23 mouse cellular contexts compared by ENCODE assay signal in the genomic region with DNA sequence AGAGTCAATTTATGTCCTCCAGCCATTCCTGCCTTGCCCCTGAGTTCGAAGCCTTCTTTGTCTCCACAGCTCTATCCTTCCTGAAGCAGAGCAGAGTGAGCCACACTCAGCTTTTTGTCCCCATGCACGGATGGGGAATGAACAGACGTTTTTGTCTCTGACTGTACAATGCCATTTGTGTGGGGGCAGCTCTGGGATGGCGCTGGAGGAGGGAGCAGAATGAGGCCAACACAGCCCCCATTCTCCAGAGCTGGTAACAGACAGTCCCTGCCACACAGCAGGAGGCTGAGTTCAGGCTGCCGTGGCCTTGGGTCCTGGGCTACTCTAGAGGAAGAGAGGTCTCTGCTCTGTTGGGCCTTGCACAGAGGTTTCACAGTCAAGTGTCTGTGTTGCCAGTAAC.
DNase-seq lines count a peak whose midpoint lies in the region; ATAC-seq lines count a peak whose summit lies in the region.
"Had no signal": no experiment of that assay in that cellular context is flagged by ENCODE, and none has a peak within 500 bp of the region (broad histone marks: within the 10 kb centered on the region; RNA-seq: fewer than 3 reads in every experiment).

No protein-coding gene starts in this region.

- H3K27me3 ChIP-seq in embryonic facial prominence, embryonic 14.5 days (replicated peaks; ENCODE audit: control insufficient read depth, insufficient read depth, low read length) = peaks cover 12% of the 10 kb centered on the region; the same call in 1 of the 2 replicates
- H3K27me3 ChIP-seq in embryonic facial prominence, embryonic 10.5 days (replicated peaks; ENCODE audit: low read depth, poor library complexity, severe bottlenecking) = peaks cover 88% of the 10 kb centered on the region
- H3K27me3 ChIP-seq: CH12.LX; heart, embryonic 15.5 days; neural tube, embryonic 12.5 days had no signal

- no peak overlapping the region for H3K4me2 ChIP-seq in embryonic facial prominence, embryonic 14.5 days (ENCODE audit: low read depth, low read length)
- H3K4me2 ChIP-seq: heart, embryonic 15.5 days; neural tube, embryonic 12.5 days had no signal

- H3K9ac ChIP-seq in embryonic facial prominence, embryonic 14.5 days (ENCODE audit: low read depth, low read length) = no peak overlapping the region
- H3K9ac ChIP-seq: heart, embryonic 15.5 days; neural tube, embryonic 12.5 days had no signal

- H3K4me1 ChIP-seq in embryonic facial prominence, embryonic 14.5 days (ENCODE audit: control insufficient read depth, insufficient read depth, low read length) = no peaks in the 10 kb centered on the region
- peaks cover 11% of the 10 kb centered on the region; the same call in 1 of the 2 replicates for H3K4me1 ChIP-seq in embryonic facial prominence, embryonic 10.5 days
- H3K4me1 ChIP-seq: neural tube, embryonic 12.5 days had no signal

- DNase-seq in embryonic facial prominence, embryonic 14.5 days (ENCODE audit: low spot score) = peak; percentile 16
- DNase-seq in embryonic facial prominence, embryonic 10.5 days (ENCODE audit: low spot score) = no peak
- peak; percentile 66 for DNase-seq in layer of hippocampus, adult 11-12 months (ENCODE audit: low spot score)
- DNase-seq in layer of hippocampus, adult 9-10 months (ENCODE audit: low spot score) = no peak
- peak; percentile 86 for DNase-seq in brain, adult 2 months (ENCODE audit: low read depth, low spot score)
- DNase-seq in left cerebral cortex, postnatal 36 days (ENCODE audit: low spot score in 2 of 2) = peak; percentile 25 to 31
- no peak for DNase-seq in heart, adult 11 months
- DNase-seq in adrenal gland, postnatal 25 days = no peak
- DNase-seq: adrenal gland, adult 2 months; cerebellum, adult 11 months; cerebellum, postnatal 36 days; gastrocnemius, postnatal 10 days; heart, adult 2 months; kidney, adult 11 months; kidney, postnatal 10 days; liver; lung, adult 2 months; lung, postnatal 36 days had no signal

- 58% methylated on average over 4 of the region's 5 CpGs for WGBS in embryonic facial prominence, embryonic 14.5 days
- 40% methylated on average over 5 of the region's 5 CpGs for WGBS in embryonic facial prominence, embryonic 10.5 days

- H3K4me3 ChIP-seq in embryonic facial prominence, embryonic 14.5 days (ENCODE audit: low read depth, low read length) = no peak overlapping the region
- H3K4me3 ChIP-seq in embryonic facial prominence, embryonic 10.5 days = no peak overlapping the region
- H3K4me3 ChIP-seq: erythroblast, embryonic 14.5 days; heart, adult 2 months; heart, embryonic 15.5 days; neural tube, embryonic 12.5 days had no signal

- no peak overlapping the region for H3K27ac ChIP-seq in embryonic facial prominence, embryonic 14.5 days (replicated peaks; ENCODE audit: low read depth, low read length)
- H3K27ac ChIP-seq in embryonic facial prominence, embryonic 10.5 days (replicated peaks) = no peak overlapping the region
- H3K27ac ChIP-seq: heart, adult 2 months; heart, embryonic 15.5 days; neural tube, embryonic 12.5 days had no signal

- no peaks in the 10 kb centered on the region for H3K36me3 ChIP-seq in embryonic facial prominence, embryonic 14.5 days (ENCODE audit: control insufficient read depth, insufficient read depth, low read length)
- no peaks in the 10 kb centered on the region for H3K36me3 ChIP-seq in embryonic facial prominence, embryonic 10.5 days (replicated peaks)
- H3K36me3 ChIP-seq: heart, embryonic 15.5 days; neural tube, embryonic 12.5 days had no signal

- ATAC-seq in embryonic facial prominence, embryonic 14.5 days (ENCODE audit: low read depth) = 0 out of 2 replicates have a peak, but pooled peaks have one; percentile 44
- ATAC-seq: forebrain, embryonic 14.5 days had no signal

- intact Hi-C loops in left cerebral cortex, postnatal 36 days (cut with DNase I) = no loop called here

- no peaks in the 10 kb centered on the region for H3K9me3 ChIP-seq in embryonic facial prominence, embryonic 14.5 days (ENCODE audit: control insufficient read depth, low read length)
- no peaks in the 10 kb centered on the region for H3K9me3 ChIP-seq in embryonic facial prominence, embryonic 10.5 days
- H3K9me3 ChIP-seq: heart, embryonic 15.5 days; neural tube, embryonic 12.5 days had no signal

Comparison
In these comparisons a context has a peak if more than half of its experiments do, and no peak if none do; other contexts are left out.
1. DNase-seq: peak in embryonic facial prominence, embryonic 14.5 days (single experiment), layer of hippocampus, adult 11-12 months (single experiment), brain, adult 2 months (single experiment) and left cerebral cortex, postnatal 36 days (2 of 2); none in embryonic facial prominence, embryonic 10.5 days (single experiment), layer of hippocampus, adult 9-10 months (single experiment), heart, adult 11 months (single experiment) and adrenal gland, postnatal 25 days (single experiment).